Mouse (Mus musculus): ENCODE results near the gene Unc13d.

The Unc13d gene

GRCm38 (mm10) chr11:116078221-116078620, 460 bp upstream of the Unc13d start:
- no peak for DNase-seq (ENCODE audit: low read depth, low spot score)

GRCm38 (mm10) chr11:116076836-116077235, 925 bp downstream of the Unc13d start:
- no peak for DNase-seq (ENCODE audit: low read depth, low spot score)

- no peak for DNase-seq (ENCODE audit: low read depth, low spot score)
Measured at GRCm38 (mm10) chr11:116076266-116076540, 1.6 kb downstream of the Unc13d start.

GRCm38 (mm10) chr11:116075539-116076265, 2.1 kb downstream of the Unc13d start:
- DNase-seq (ENCODE audit: low read depth, low spot score): no peak

- DNase-seq (ENCODE audit: low read depth, low spot score): no peak
Measured at GRCm38 (mm10) chr11:116074436-116074991, 3.2 kb downstream of the Unc13d start.

GRCm38 (mm10) chr11:116072608-116073007, 5.2 kb downstream of the Unc13d start:
- no peak for DNase-seq (ENCODE audit: low read depth, low spot score)

GRCm38 (mm10) chr11:116071510-116071909, 6.3 kb downstream of the Unc13d start:
- DNase-seq (ENCODE audit: low read depth, low spot score): peak; percentile 94

- DNase-seq (ENCODE audit: low read depth, low spot score): no peak
Measured at GRCm38 (mm10) chr11:116065345-116065744, 12.4 kb downstream of the Unc13d start.

- DNase-seq (ENCODE audit: low read depth, low spot score): no peak
Measured at GRCm38 (mm10) chr11:116064187-116064867, 13.4 kb downstream of the Unc13d start.

- DNase-seq (ENCODE audit: low read depth, low spot score): no peak
Measured at GRCm38 (mm10) chr11:116063562-116063961, 14.2 kb downstream of the Unc13d start.

- no peak for DNase-seq (ENCODE audit: low read depth, low spot score)
Measured at GRCm38 (mm10) chr11:116062521-116062920, 15.2 kb downstream of the Unc13d start.

GRCm38 (mm10) chr11:116061641-116062415, 15.9 kb downstream of the Unc13d start:
- DNase-seq (ENCODE audit: low read depth, low spot score): no peak

GRCm38 (mm10) chr11:116060596-116060995, 17.2 kb downstream of the Unc13d start:
- no peak for DNase-seq (ENCODE audit: low read depth, low spot score)

GRCm38 (mm10) chr11:116059691-116060025, 18.1 kb downstream of the Unc13d start:
- no peak for DNase-seq (ENCODE audit: low read depth, low spot score)

GRCm38 (mm10) chr11:116058868-116059690, 18.7 kb downstream of the Unc13d start:
- no peak for DNase-seq (ENCODE audit: low read depth, low spot score)

- no peak for DNase-seq (ENCODE audit: low read depth, low spot score)
Measured at GRCm38 (mm10) chr11:116058022-116058614, 19.6 kb downstream of the Unc13d start.

GRCm38 (mm10) chr11:116057237-116057881, 20.4 kb downstream of the Unc13d start:
- DNase-seq (ENCODE audit: low read depth, low spot score): no peak

GRCm38 (mm10) chr11:116055873-116056272, 21.9 kb downstream of the Unc13d start:
- no peak for DNase-seq (ENCODE audit: low read depth, low spot score)

- DNase-seq (ENCODE audit: low read depth, low spot score): no peak
Measured at GRCm38 (mm10) chr11:116053510-116054229, 24.1 kb downstream of the Unc13d start.

GRCm38 (mm10) chr11:116050196-116050595, 27.6 kb downstream of the Unc13d start:
- DNase-seq (ENCODE audit: low read depth, low spot score): no peak
